Mouse (Mus musculus) mouse embryonic stem cell (cell line): ENCODE measurements around the gene Gm28729.
"Not testable (repeated sequence)": the region's sequence is repeated elsewhere in the genome, so short reads cannot be mapped to it uniquely, and the experiment has no call there.

Experiments used
- in situ Hi-C, 2 experiments: fragments of 300-500 bp; cut with MboI; formaldehyde crosslinking; loops; 1 replicate in 1 of 2; 3 replicates in 1 of 2; pipeline ENCODE4 v1.14.3; 2019 to 2020; ENCODE audit warnings: low sequenced_read_pairs in 2 of 2, low pct_unique_long_range_greater_than_20kb in 1 of 2, mixed read lengths in 1 of 2; ENCODE audit not compliant: unreplicated experiment in 1 of 2

Gm28729 gene

GRCm38 (mm10) chr9:96472356-96472755, 52.7 kb downstream of the Gm28729 start:
- in situ Hi-C loops: no loop called here

- in situ Hi-C loops: not testable (repeated sequence)
Measured at GRCm38 (mm10) chr9:96471681-96472080, 53.4 kb downstream of the Gm28729 start.

GRCm38 (mm10) chr9:96470266-96470974, 54.6 kb downstream of the Gm28729 start:
- in situ Hi-C loops: no loop called here

- in situ Hi-C loops: no loop called here
Measured at GRCm38 (mm10) chr9:96469556-96470265, 55.4 kb downstream of the Gm28729 start.

GRCm38 (mm10) chr9:96463708-96464107, 61.4 kb downstream of the Gm28729 start:
- in situ Hi-C loops: no loop called here

DNA sequence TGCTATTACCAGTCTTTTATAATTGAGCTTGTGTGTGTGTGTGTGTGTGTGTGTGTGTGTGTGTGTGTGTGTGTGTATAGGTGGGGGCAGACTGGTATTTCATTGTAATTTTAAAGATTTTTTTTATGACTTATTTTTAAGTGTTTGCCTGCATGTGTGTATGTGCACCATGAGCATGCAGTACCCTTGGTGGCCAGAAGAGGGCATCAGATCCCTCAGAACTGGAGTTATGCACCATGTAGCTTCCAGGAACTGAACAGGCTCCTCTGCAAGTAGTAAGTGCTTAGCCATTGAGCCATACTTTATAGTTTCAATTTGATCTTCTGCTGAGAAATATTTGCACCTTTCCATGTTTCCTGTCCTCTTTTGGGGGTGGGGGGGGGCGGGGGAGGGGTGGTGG, 63.5 kb downstream of the Gm28729 start:
- in situ Hi-C loops: no loop called here

DNA sequence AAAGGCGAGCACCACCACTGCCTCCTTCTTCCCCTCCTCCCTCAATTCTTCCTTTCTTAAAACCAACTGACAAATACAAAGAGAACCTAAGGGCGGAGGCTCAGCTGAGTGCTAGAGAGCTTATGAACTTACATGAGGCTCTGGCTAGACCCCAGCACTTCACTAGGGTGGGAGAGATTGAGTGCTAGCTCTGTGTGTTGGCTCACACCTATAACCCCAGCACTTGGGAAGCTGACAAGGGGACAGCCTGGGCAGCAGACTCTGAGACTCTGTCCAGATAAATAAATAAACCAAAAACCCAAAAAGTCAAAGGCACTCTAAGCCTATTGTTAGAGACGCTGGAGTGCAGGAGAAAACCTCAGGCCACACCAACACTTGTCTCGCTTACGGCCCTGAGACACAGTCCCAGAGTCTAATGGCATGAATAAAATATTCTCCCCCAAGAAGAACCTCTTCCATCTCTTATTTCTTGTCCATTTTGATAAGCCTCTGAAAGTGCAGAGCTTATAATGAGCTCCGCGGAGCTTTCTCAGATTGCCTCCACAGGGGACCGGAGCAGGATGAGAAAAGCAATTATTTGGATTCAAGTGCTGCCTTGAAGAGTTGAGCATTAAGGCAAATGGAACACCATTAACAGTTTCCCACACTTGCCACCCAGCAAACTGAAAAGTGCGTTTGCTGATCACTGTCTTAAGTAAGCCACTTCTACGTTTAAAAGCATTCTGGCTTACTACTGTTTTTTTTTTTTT, 64.8 kb downstream of the Gm28729 start:
- in situ Hi-C loops: no loop called here

DNA sequence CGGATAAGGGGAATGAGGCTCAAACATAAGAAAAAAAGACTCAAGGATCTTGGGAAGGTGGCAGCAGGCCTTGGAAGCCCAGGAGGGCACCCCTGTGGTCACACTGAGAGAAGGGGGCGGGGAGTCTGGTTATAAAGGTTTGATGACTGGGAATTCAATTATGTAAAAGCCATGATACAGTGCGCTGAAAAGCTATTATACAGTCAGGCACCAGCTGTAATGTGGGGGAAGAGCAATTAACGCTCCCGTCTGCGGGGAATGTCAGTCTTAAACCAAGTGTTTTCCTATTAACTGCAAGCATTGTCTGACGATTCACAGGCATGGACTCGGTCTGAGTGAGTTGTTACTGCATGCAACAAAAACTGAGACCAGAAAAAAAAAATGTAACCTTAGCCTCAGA, 69.4 kb downstream of the Gm28729 start:
- in situ Hi-C loops: no loop called here

- in situ Hi-C loops: no loop called here
Measured at GRCm38 (mm10) chr9:96452956-96453355, 72.1 kb downstream of the Gm28729 start.

- in situ Hi-C loops: no loop called here
Measured at GRCm38 (mm10) chr9:96450900-96451720, 74.0 kb downstream of the Gm28729 start.

GRCm38 (mm10) chr9:96449514-96449913, 75.5 kb downstream of the Gm28729 start:
- in situ Hi-C loops: no loop called here

GRCm38 (mm10) chr9:96445351-96445750, 79.7 kb downstream of the Gm28729 start:
- in situ Hi-C loops: no loop called here

DNA sequence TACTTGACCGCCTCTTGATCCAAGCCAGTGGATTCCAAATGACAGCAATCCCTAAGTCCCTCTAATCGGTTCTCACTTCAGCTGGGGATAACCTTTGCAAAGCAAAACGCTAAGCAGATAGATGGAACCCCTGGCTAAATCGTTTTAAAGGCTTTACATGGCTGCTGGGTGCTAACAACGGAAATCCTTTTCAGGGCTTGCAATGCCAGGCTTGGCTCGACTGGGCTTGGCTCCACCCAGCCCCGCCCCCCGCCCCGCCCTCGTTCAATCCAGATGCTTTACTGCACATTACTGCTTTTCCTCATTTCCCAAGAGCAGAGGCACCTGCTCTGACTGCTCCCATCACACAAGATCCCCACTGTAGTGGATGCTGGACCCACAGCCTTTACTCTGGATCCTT, 83.0 kb downstream of the Gm28729 start:
- in situ Hi-C loops: no loop called here

GRCm38 (mm10) chr9:96438334-96438871, 86.7 kb downstream of the Gm28729 start:
- in situ Hi-C loops: no loop called here

GRCm38 (mm10) chr9:96437805-96438333, 87.2 kb downstream of the Gm28729 start:
- in situ Hi-C loops: no loop called here

DNA sequence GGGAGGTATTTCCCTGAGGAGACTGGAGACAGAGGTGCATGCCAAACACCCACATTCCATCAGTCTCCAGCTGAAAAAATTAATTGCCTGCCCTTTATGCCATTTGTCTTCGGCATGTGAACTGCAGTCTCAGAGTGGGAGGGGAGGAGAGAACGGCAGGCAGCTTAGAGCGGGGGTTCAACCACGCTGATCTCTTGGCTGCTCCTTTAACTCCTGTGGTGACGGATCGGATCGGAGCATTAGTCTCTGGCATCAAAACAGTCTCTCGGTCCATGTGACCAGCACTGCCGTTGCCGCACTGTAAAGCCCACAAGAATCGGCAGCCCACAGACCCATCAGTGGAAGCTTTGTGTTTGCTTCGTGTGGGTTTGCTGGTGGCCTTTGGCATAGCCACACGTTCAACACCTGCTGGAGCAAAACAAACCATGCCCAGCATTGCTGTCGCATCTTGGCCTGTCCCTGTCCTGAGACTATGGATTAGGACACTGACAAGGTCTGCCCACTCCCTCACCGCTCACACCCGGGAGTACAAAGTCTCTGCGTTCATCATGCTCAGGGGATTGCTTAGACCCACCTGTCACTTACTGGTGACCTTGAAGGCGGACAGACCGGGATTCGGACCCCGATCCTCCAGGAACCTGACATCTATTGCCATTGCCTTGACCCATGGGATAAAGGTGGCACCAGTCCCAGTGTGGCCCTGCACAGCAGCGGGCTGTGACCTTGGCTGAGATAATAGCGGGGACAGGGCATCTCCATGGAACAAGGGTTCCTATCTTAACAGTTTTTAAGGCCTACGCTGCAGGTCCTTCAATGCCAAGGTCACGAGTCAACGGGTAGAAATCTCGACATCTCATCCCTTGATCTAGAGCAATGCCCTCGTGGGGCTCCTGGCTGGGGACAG, 87.9 kb downstream of the Gm28729 start:
- in situ Hi-C loops: no loop called here
